Mouse (Mus musculus) hindbrain, embryonic 11.5 days (tissue): ENCODE results near the gene Parp14. TPM values are rescaled to one million over a fixed set of nuclear protein-coding genes. Genes with fewer than 3 reads are reported as not detected.

ENCODE experiments used
- ATAC-seq: fragments of 200-750 bp; cut with Nextera tagmentation; 2 replicates; pipeline ENCODE4 v1.8.0; 2017; ENCODE audit warnings: mild to moderate bottlenecking, moderate TSS enrichment, moderate library complexity; ENCODE audit not compliant: low FRiP score
- DNase-seq: peaks from one replicate; pipeline ENCODE4 v3.0.0-alpha.2; 2015; ENCODE audit warnings: low spot score
- H3K27ac ChIP-seq: fragments of 300-500 bp; sonication (generic); 2 replicates; pipeline ENCODE4 v1.5.1; 2014; ENCODE audit warnings: mild to moderate bottlenecking, low read depth, low read length
- H3K27me3 ChIP-seq: fragments of 300-500 bp; sonication (generic); 2 replicates; pipeline ENCODE4 v1.6.1; 2014; ENCODE audit warnings: mild to moderate bottlenecking, low read length, moderate library complexity, mixed read lengths; ENCODE audit not compliant: control insufficient read depth, insufficient read depth
- H3K36me3 ChIP-seq: fragments of 300-500 bp; sonication (generic); 2 replicates; pipeline ENCODE4 v1.6.1; 2014; ENCODE audit warnings: mild to moderate bottlenecking, low read length, moderate library complexity, mixed read lengths; ENCODE audit not compliant: control insufficient read depth, insufficient read depth
- H3K4me1 ChIP-seq: fragments of 300-500 bp; sonication (generic); replicated peaks from 2 replicates; pipeline ENCODE4 v1.6.1; 2014; ENCODE audit warnings: low read length, mixed read lengths; ENCODE audit not compliant: control insufficient read depth, insufficient read depth
- H3K4me2 ChIP-seq: fragments of 300-500 bp; sonication (generic); replicated peaks from 2 replicates; pipeline ENCODE4 v1.6.1; 2014; ENCODE audit warnings: mild to moderate bottlenecking, low read depth, low read length
- H3K4me3 ChIP-seq: fragments of 300-500 bp; sonication (generic); 2 replicates; pipeline ENCODE4 v1.5.1; 2014; ENCODE audit warnings: low read depth, low read length
- H3K9ac ChIP-seq: fragments of 300-500 bp; sonication (generic); 2 replicates; pipeline ENCODE4 v1.6.1; 2014; ENCODE audit warnings: low read depth, low read length
- H3K9me3 ChIP-seq: fragments of 300-500 bp; sonication (generic); 2 replicates; pipeline ENCODE4 v1.6.1; 2016; ENCODE audit warnings: low read length; ENCODE audit not compliant: control insufficient read depth
- WGBS: fragments of 180-500 bp; shearing (Covaris S2); extraction: QIAGEN DNeasy Blood & Tissue Kit; methylation state at CpG from one replicate; pipeline ENCODE4 v1.1.7; 2014; 5-methylcytosine and 5-hydroxymethylcytosine counted together
- polyA plus RNA-seq: library from polyadenylated mRNA; unstranded; fragments of >200 nt; fragmentation: Nextera tagmentation; extraction: Ambion mirVana; gene quantifications from 2 replicates; pipeline ENCODE4 v1.2.1, GENCODE M21; 2014

Gene Parp14
- polyA plus RNA-seq, 1 experiment from 2014 or later = 0.25 TPM

GRCm38 (mm10) chr16:35808838-35809237 is 62.5 kb downstream of the Parp14 start:
- Histone ChIP-seq H3K4me2 (no peak overlapping the region), H3K36me3 (no peaks in the 10 kb centered on the region), H3K27me3 (no peaks in the 10 kb centered on the region), H3K27ac (no peak overlapping the region), H3K9ac (no peak overlapping the region), H3K4me3 (no peak overlapping the region), H3K9me3 (no peaks in the 10 kb centered on the region), H3K4me1 (no peaks in the 10 kb centered on the region)
- 96% methylated on average over 2 of the region's 2 CpGs for WGBS
- ATAC-seq (no peak), DNase-seq (no peak)

GRCm38 (mm10) chr16:35807663-35807992 is 63.7 kb downstream of the Parp14 start:
- H3K4me2 ChIP-seq = no peak overlapping the region
- ATAC-seq (no peak), DNase-seq (no peak)
- H3K27ac ChIP-seq = no peak overlapping the region
- H3K9me3 ChIP-seq = no peaks in the 10 kb centered on the region
- H3K27me3 ChIP-seq = no peaks in the 10 kb centered on the region
- WGBS = 92% methylated on average over 4 of the region's 4 CpGs
- no peaks in the 10 kb centered on the region for H3K4me1 ChIP-seq
- H3K9ac ChIP-seq = no peak overlapping the region
- H3K36me3 ChIP-seq = no peaks in the 10 kb centered on the region
- no peak overlapping the region for H3K4me3 ChIP-seq

DNA sequence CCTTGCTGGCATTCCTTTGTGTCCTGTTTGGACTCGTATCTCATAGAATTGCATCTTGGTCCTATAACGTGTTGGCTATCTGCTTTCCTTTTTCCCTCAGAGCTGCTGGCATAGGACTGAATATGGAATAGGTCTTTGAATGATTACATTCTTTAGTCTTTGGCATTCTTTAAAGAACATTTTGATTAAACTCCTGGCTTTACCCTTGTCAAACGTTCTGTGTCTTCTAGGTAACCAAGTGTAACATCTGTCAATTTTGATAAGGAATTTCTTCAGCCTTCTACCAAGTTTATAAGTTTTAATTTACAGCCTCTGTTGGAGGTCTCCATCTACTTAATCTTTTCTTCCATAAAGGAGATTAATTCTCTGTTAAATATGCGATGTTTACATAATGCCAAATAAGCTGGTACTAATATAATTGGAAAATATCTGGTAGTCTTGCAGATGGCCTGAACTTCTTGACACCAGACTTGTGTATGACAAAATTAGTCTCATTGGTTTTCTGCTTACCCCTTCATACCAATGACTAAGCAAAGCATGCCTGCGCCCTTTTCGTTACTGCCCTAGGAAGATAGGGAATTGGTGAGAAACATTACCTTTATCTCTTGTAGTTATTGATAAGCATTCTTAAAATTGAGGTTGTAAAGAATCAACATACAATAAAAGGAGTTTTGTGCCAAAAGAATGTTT is 64.2 kb downstream of the Parp14 start:
- no peak overlapping the region for H3K4me2 ChIP-seq
- ATAC-seq = no peak
- H3K36me3 ChIP-seq = no peaks in the 10 kb centered on the region
- WGBS = 91% methylated on average over 6 of the region's 6 CpGs
- no peak overlapping the region for H3K9ac ChIP-seq
- H3K27ac ChIP-seq = no peak overlapping the region
- no peaks in the 10 kb centered on the region for H3K9me3 ChIP-seq
- no peak overlapping the region for H3K4me3 ChIP-seq
- no peaks in the 10 kb centered on the region for H3K4me1 ChIP-seq
- no peaks in the 10 kb centered on the region for H3K27me3 ChIP-seq
- no peak for DNase-seq

DNA sequence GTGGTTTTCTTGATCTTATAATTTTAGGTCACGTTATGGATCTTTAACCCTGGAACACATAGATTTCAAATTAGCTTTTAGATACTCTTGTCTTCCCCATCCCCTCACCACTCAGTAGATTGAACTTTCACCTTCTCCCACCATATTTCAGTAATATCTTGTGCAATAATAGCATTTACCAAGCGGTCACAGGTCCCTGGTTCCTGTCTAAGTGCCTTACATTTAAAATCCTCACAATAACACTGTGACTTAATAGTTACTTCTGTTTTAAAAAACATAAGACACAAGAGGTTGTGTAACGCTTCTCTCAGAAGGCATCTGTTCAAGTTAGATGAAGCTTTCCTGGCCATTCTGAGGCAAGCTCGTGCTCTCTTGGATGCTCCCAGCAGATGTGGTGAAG is 67.6 kb downstream of the Parp14 start:
- H3K36me3 ChIP-seq = no peaks in the 10 kb centered on the region
- H3K4me1 ChIP-seq = no peaks in the 10 kb centered on the region
- no peak overlapping the region for H3K9ac ChIP-seq
- no peaks in the 10 kb centered on the region for H3K27me3 ChIP-seq
- H3K9me3 ChIP-seq = no peaks in the 10 kb centered on the region
- H3K27ac ChIP-seq = no peak overlapping the region
- DNase-seq (no peak), ATAC-seq (no peak)
- H3K4me3 ChIP-seq = no peak overlapping the region
- 92% methylated on average over 4 of the region's 4 CpGs for WGBS
- H3K4me2 ChIP-seq = no peak overlapping the region

DNA sequence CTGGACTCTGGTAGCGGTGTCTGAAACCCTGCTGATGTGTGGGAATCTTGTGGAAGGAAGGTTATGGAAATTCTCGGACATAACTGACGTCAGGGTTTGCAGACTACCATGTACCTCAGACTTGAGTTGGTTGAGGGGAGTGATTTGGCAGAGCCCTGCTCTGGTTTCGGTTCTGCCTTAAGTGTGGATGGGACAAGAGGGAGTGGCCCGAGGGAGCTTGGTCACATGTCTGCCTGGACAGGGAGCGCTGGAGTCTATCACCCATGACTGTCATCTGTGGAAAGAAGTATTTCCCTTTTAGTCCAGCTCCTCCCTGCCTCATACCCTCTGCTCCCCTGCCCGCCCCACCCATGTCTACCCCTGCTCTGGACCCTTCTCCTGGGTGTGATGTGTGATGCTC is 69.2 kb downstream of the Parp14 start:
- H3K4me3 ChIP-seq = no peak overlapping the region

GRCm38 (mm10) chr16:35791962-35792521 is 79.3 kb downstream of the Parp14 start:
- H3K36me3 ChIP-seq = no peaks in the 10 kb centered on the region
- no peak overlapping the region for H3K27ac ChIP-seq
- H3K4me3 ChIP-seq = no peak overlapping the region
- H3K4me1 ChIP-seq = no peaks in the 10 kb centered on the region
- DNase-seq = no peak
- H3K9me3 ChIP-seq = no peaks in the 10 kb centered on the region
- ATAC-seq = no peak
- H3K4me2 ChIP-seq = no peak overlapping the region
- 83% methylated on average over 6 of the region's 6 CpGs for WGBS
- H3K9ac ChIP-seq = no peak overlapping the region
- H3K27me3 ChIP-seq = no peaks in the 10 kb centered on the region

More for the DNA sequence above, 69.2 kb downstream of the Parp14 start:
- no peaks in the 10 kb centered on the region for H3K9me3 ChIP-seq
- H3K27me3 ChIP-seq = no peaks in the 10 kb centered on the region
- no peaks in the 10 kb centered on the region for H3K36me3 ChIP-seq
- H3K9ac ChIP-seq = no peak overlapping the region
- no peaks in the 10 kb centered on the region for H3K4me1 ChIP-seq
- 90% methylated on average over 7 of the region's 7 CpGs for WGBS
- ATAC-seq = no peak
- H3K27ac ChIP-seq = no peak overlapping the region
- H3K4me2 ChIP-seq = no peak overlapping the region
- no peak for DNase-seq

DNA sequence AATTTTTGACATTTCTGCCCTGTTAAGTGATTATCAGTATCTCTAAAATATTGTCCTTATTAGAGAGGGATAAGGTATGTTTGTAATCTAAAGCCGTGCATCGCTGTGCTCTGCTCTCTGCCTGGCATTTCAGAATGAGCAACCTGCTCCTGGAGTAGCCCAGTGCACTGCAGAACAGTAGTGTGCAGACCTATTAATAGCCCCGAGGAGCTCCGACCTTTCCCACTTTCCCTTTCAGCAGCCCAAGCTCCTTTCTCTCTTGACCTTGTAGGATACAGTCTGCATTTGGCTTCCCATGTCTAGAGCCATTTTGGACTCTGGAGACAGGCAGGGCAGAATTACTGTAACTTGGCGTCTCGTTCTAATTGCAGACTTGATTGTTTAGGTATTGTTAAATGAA is 83.0 kb downstream of the Parp14 start:
- no peaks in the 10 kb centered on the region for H3K36me3 ChIP-seq
- H3K4me3 ChIP-seq = no peak overlapping the region
- H3K4me1 ChIP-seq = no peaks in the 10 kb centered on the region
- no peak for ATAC-seq
- H3K27ac ChIP-seq = no peak overlapping the region
- 94% methylated on average over 6 of the region's 6 CpGs for WGBS
- H3K9ac ChIP-seq = no peak overlapping the region
- H3K4me2 ChIP-seq = no peak overlapping the region
- DNase-seq = no peak
- no peaks in the 10 kb centered on the region for H3K9me3 ChIP-seq
- H3K27me3 ChIP-seq = no peaks in the 10 kb centered on the region

GRCm38 (mm10) chr16:35787568-35788189 is 83.7 kb downstream of the Parp14 start:
- Histone ChIP-seq H3K9me3 (no peaks in the 10 kb centered on the region), H3K27me3 (no peaks in the 10 kb centered on the region), H3K27ac (no peak overlapping the region), H3K4me3 (no peak overlapping the region), H3K4me1 (no peaks in the 10 kb centered on the region), H3K4me2 (no peak overlapping the region), H3K9ac (no peak overlapping the region), H3K36me3 (no peaks in the 10 kb centered on the region)
- WGBS = 52% methylated on average over 8 of the region's 8 CpGs
- DNase-seq (peak; percentile 16), ATAC-seq (peak; percentile 86; the same call in 1 of the 2 replicates)

- Histone ChIP-seq H3K4me3 (no peak overlapping the region), H3K27me3 (no peaks in the 10 kb centered on the region), H3K9me3 (no peaks in the 10 kb centered on the region), H3K4me1 (no peaks in the 10 kb centered on the region), H3K36me3 (no peaks in the 10 kb centered on the region), H3K4me2 (no peak overlapping the region), H3K27ac (no peak overlapping the region), H3K9ac (no peak overlapping the region)
- 85% methylated on average over 6 of the region's 6 CpGs for WGBS
- peak; percentile 63; the same call in 1 of the 2 replicates for ATAC-seq
- DNase-seq = no peak
Observed at GRCm38 (mm10) chr16:35787163-35787562, 84.2 kb downstream of the Parp14 start.
